Mouse (Mus musculus) thymus, adult 2 months (tissue): ENCODE measurements at regions not wholly inside any gene's neighbourhood (a gene's known extent, or its start where the extent isn't known, plus 50 kb on each side); places are given as distances from the start of the nearest gene placed in this dataset.

Source experiments
- CTCF ChIP-seq: fragments of 200-500 bp; IDR thresholded peaks from 2 replicates; pipeline ENCODE4 v1.5.1; 2012; ENCODE audit warnings: mild to moderate bottlenecking, control low read depth, low read length, moderate library complexity, borderline replicate concordance; ENCODE audit not compliant: control insufficient read depth, poor library complexity, insufficient read depth; ENCODE audit errors: extremely low read depth
- POLR2A ChIP-seq: fragments of 200-500 bp; IDR thresholded peaks from 2 replicates; pipeline ENCODE4 v1.6.1; 2012; ENCODE audit warnings: mild to moderate bottlenecking, low read length, control low read depth, moderate library complexity; ENCODE audit not compliant: control insufficient read depth, poor library complexity, insufficient read depth; ENCODE audit errors: extremely low read depth

DNA sequence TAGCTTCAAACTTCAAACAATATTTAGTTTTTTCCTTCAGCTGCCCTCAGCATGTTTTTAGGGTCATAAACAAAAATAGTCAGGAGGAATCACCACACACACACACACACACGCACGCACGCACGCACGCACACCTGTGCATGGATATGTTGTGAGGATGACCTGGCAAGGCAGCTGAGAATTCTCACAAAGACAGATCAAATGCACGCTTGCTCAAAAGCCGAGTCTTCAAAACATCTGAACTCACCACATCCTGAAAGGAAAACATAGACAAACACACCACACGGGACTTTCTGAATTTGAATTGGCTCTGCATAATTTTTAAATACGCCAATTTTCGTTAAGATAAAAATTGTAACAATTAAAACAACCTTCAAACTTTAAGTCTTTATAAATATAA, 52.7 kb upstream of the Foxq1 start:
- TF ChIP-seq POLR2A: no peak
- no peak for TF ChIP-seq CTCF
